Mouse (Mus musculus) neural tube, embryonic 11.5 days (tissue): ENCODE measurements around the gene Ccdc174. TPM values are rescaled to one million over a fixed set of nuclear protein-coding genes. Genes with fewer than 3 reads are reported as not detected.

Source experiments
- ATAC-seq: fragments of 200-750 bp; cut with Nextera tagmentation; 2 replicates; pipeline ENCODE4 v1.8.0; 2017; ENCODE audit warnings: moderate number of reproducible peaks, mild to moderate bottlenecking, moderate TSS enrichment, moderate library complexity; ENCODE audit not compliant: insufficient read depth, low FRiP score, low TSS enrichment
- DNase-seq: peaks from one replicate; pipeline ENCODE4 v3.0.0-alpha.2; 2015; ENCODE audit warnings: low spot score
- H3K27ac ChIP-seq: fragments of 300-500 bp; sonication (generic); 2 replicates; pipeline ENCODE4 v1.5.1; 2014; ENCODE audit warnings: low read depth, mild to moderate bottlenecking, low read length
- H3K27me3 ChIP-seq: fragments of 300-500 bp; sonication (generic); 2 replicates; pipeline ENCODE4 v1.6.1; 2014; ENCODE audit warnings: mild to moderate bottlenecking, low read length, mixed read lengths; ENCODE audit not compliant: control insufficient read depth, insufficient read depth
- H3K36me3 ChIP-seq: fragments of 300-500 bp; sonication (generic); 2 replicates; pipeline ENCODE4 v1.6.1; 2014; ENCODE audit warnings: mild to moderate bottlenecking, low read length, moderate library complexity, mixed read lengths; ENCODE audit not compliant: control insufficient read depth, insufficient read depth
- H3K4me1 ChIP-seq: fragments of 300-500 bp; sonication (generic); 2 replicates; pipeline ENCODE4 v1.6.1; 2014; ENCODE audit warnings: low read length, mixed read lengths; ENCODE audit not compliant: control insufficient read depth, insufficient read depth
- H3K4me2 ChIP-seq: fragments of 300-500 bp; sonication (generic); 2 replicates; pipeline ENCODE4 v1.6.1; 2014; ENCODE audit warnings: low read depth, mild to moderate bottlenecking, moderate library complexity
- H3K4me3 ChIP-seq: fragments of 300-500 bp; sonication (generic); 2 replicates; pipeline ENCODE4 v1.5.1; 2014; ENCODE audit warnings: low read depth, low read length
- H3K9ac ChIP-seq: fragments of 300-500 bp; sonication (generic); 2 replicates; pipeline ENCODE4 v1.6.1; 2014; ENCODE audit warnings: mild to moderate bottlenecking, low read length
- H3K9me3 ChIP-seq: fragments of 300-500 bp; sonication (generic); 2 replicates; pipeline ENCODE4 v1.6.1; 2016; ENCODE audit warnings: low read length; ENCODE audit not compliant: control insufficient read depth
- WGBS: fragments of 180-500 bp; shearing (Covaris S2); extraction: QIAGEN DNeasy Blood & Tissue Kit; methylation state at CpG from one replicate; pipeline ENCODE4 v1.1.7; 2014; 5-methylcytosine and 5-hydroxymethylcytosine counted together
- polyA plus RNA-seq: library from polyadenylated mRNA; unstranded; fragments of >200 nt; fragmentation: Nextera tagmentation; extraction: Ambion mirVana; gene quantifications from 2 replicates; pipeline ENCODE4 v1.2.1, GENCODE M21; 2014

Ccdc174 gene
- polyA plus RNA-seq = 39.8 and 41.5 TPM in 2 replicates

GRCm38 (mm10) chr6:91877885-91878651, at the start of gene Ccdc174:
Ccdc174 (plus strand) TSS chr6:91878053.
- H3K36me3 ChIP-seq = peaks cover 2% of the 10 kb centered on the region; the same call in 1 of the 2 replicates
- peak within 1 kb of the TSS; percentile 74 for H3K4me2 ChIP-seq
- peak within 1 kb of the TSS; percentile 92 for H3K9ac ChIP-seq
- no peaks in the 10 kb centered on the region for H3K9me3 ChIP-seq
- H3K27ac ChIP-seq = peak within 1 kb of the TSS; percentile 60; the same call in 1 of the 2 replicates
- peak; percentile 95 for DNase-seq
- ATAC-seq = peak; percentile 94
- peak within 1 kb of the TSS; percentile 95 for H3K4me3 ChIP-seq
- WGBS = under 1% methylated on average over 47 of the region's 47 CpGs
- no peaks in the 10 kb centered on the region for H3K27me3 ChIP-seq
- peaks cover 5% of the 10 kb centered on the region; the same call in 1 of the 2 replicates for H3K4me1 ChIP-seq

- H3K9me3 ChIP-seq = no peaks in the 10 kb centered on the region
- H3K27ac ChIP-seq = no peak overlapping the region; the same call in 1 of the 2 replicates
- H3K4me3 ChIP-seq = no peak overlapping the region
- 22% methylated on average over 3 of the region's 3 CpGs for WGBS
- peak; percentile 44 for DNase-seq
- ATAC-seq = peak; percentile 60
- no peaks in the 10 kb centered on the region for H3K27me3 ChIP-seq
- H3K4me1 ChIP-seq = no peaks in the 10 kb centered on the region; the same call in 1 of the 2 replicates
- H3K36me3 ChIP-seq = no peaks in the 10 kb centered on the region
- no peak overlapping the region for H3K4me2 ChIP-seq
- H3K9ac ChIP-seq = no peak overlapping the region
Measured at GRCm38 (mm10) chr6:91832863-91833440, 44.9 kb upstream of the Ccdc174 start.

GRCm38 (mm10) chr6:91839010-91839871, 38.6 kb upstream of the Ccdc174 start:
- Histone ChIP-seq H3K4me2 (peak overlapping the region; percentile 31), H3K9ac (peak overlapping the region; percentile 33; the same call in 1 of the 2 replicates), H3K4me1 (peaks cover 19% of the 10 kb centered on the region), H3K27me3 (peaks cover 22% of the 10 kb centered on the region), H3K27ac (peak overlapping the region; percentile 73), H3K9me3 (no peaks in the 10 kb centered on the region), H3K4me3 (no peak overlapping the region), H3K36me3 (no peaks in the 10 kb centered on the region)
- ATAC-seq = peak; percentile 88
- WGBS = 6% methylated on average over 23 of the region's 23 CpGs
- peak; percentile 77 for DNase-seq

GRCm38 (mm10) chr6:91842897-91843627, 34.8 kb upstream of the Ccdc174 start:
- 2% methylated on average over 45 of the region's 46 CpGs for WGBS

GRCm38 (mm10) chr6:91843628-91844153, 34.2 kb upstream of the Ccdc174 start:
- Histone ChIP-seq H3K36me3 (no peaks in the 10 kb centered on the region), H3K9me3 (no peaks in the 10 kb centered on the region), H3K9ac (peak overlapping the region; percentile 67), H3K4me3 (peak overlapping the region; percentile 51), H3K4me1 (peaks cover 12% of the 10 kb centered on the region; the same call in 1 of the 2 replicates), H3K4me2 (peak overlapping the region; percentile 89), H3K27me3 (peaks cover 26% of the 10 kb centered on the region), H3K27ac (no peak overlapping the region)
- ATAC-seq = no peak
- WGBS = 4% methylated on average over 61 of the region's 69 CpGs
- peak; percentile 40 for DNase-seq

More at GRCm38 (mm10) chr6:91842897-91843627, 34.8 kb upstream of the Ccdc174 start:
- H3K4me3 ChIP-seq = peak overlapping the region; percentile 51
- ATAC-seq (no peak), DNase-seq (no peak)
- peak overlapping the region; percentile 89 for H3K4me2 ChIP-seq
- no peaks in the 10 kb centered on the region for H3K9me3 ChIP-seq
- H3K4me1 ChIP-seq = peaks cover 18% of the 10 kb centered on the region
- peak overlapping the region; percentile 67 for H3K9ac ChIP-seq
- peaks cover 26% of the 10 kb centered on the region for H3K27me3 ChIP-seq
- no peaks in the 10 kb centered on the region for H3K36me3 ChIP-seq
- no peak overlapping the region for H3K27ac ChIP-seq

GRCm38 (mm10) chr6:91852550-91852949, 25.3 kb upstream of the Ccdc174 start:
- H3K9ac ChIP-seq = no peak overlapping the region
- H3K4me2 ChIP-seq = no peak overlapping the region
- H3K4me3 ChIP-seq = no peak overlapping the region
- no peaks in the 10 kb centered on the region for H3K27me3 ChIP-seq
- H3K36me3 ChIP-seq = no peaks in the 10 kb centered on the region
- DNase-seq (peak; percentile 62), ATAC-seq (no peak)
- no peak overlapping the region for H3K27ac ChIP-seq
- H3K9me3 ChIP-seq = no peaks in the 10 kb centered on the region
- H3K4me1 ChIP-seq = no peaks in the 10 kb centered on the region
- WGBS = 10% methylated on average over 2 of the region's 2 CpGs

GRCm38 (mm10) chr6:91858339-91858738, 19.5 kb upstream of the Ccdc174 start:
- no peak overlapping the region for H3K4me3 ChIP-seq
- DNase-seq = no peak
- no peaks in the 10 kb centered on the region for H3K36me3 ChIP-seq
- no peak for ATAC-seq
- no peak overlapping the region for H3K27ac ChIP-seq
- H3K27me3 ChIP-seq = no peaks in the 10 kb centered on the region
- H3K9me3 ChIP-seq = no peaks in the 10 kb centered on the region
- H3K4me1 ChIP-seq = no peaks in the 10 kb centered on the region
- H3K9ac ChIP-seq = no peak overlapping the region
- 88% methylated on average over 5 of the region's 5 CpGs for WGBS
- no peak overlapping the region for H3K4me2 ChIP-seq

GRCm38 (mm10) chr6:91862848-91863247, 15.0 kb upstream of the Ccdc174 start:
- Histone ChIP-seq H3K4me1 (no peaks in the 10 kb centered on the region), H3K9me3 (no peaks in the 10 kb centered on the region), H3K4me3 (no peak overlapping the region), H3K27ac (no peak overlapping the region), H3K27me3 (no peaks in the 10 kb centered on the region), H3K9ac (no peak overlapping the region), H3K4me2 (no peak overlapping the region), H3K36me3 (no peaks in the 10 kb centered on the region)
- no peak for DNase-seq
- ATAC-seq = no peak
